In genomic region chr4:143719155-143719554, GRCm38 (mm10) we compare ENCODE assay signal across 12 mouse cellular contexts.
"Had no signal": no experiment of that assay in that cellular context is flagged by ENCODE, and none has a peak within 500 bp of the region (broad histone marks: within the 10 kb centered on the region; RNA-seq: fewer than 3 reads in every experiment).

Gene Gm13078 (plus strand): TSS chr4:143719455.

- DNase-seq: retina, postnatal 1 day; right cerebral cortex, adult 18-20 months; right cerebral cortex, postnatal 14 days; right cerebral cortex, postnatal 25 days; right cerebral cortex, postnatal 4 days; spleen, adult 18-20 months; thymus, adult 18-20 months; thymus, adult 2 months; thymus, postnatal 14 days; thymus, postnatal 25 days; thymus, postnatal 36 days; thymus, postnatal 4 days had no signal
